Mouse (Mus musculus): ENCODE measurements around the gene Npff. TPM values are rescaled to one million over a fixed set of nuclear protein-coding genes. Genes with fewer than 3 reads are reported as not detected.

The Npff gene
- total and polyA plus RNA-seq, 2 experiments from 2014 or later, result 3.1 to 4.6 TPM

GRCm38 (mm10) chr15:102532106-102532900 is 7.6 kb upstream of the Npff start:
- DNase-seq (ENCODE audit: low spot score), result no peak
- Histone ChIP-seq H3K27me3 (ENCODE audit: insufficient read depth, low read length) (no peaks in the 10 kb centered on the region), H3K36me3 (ENCODE audit: insufficient read depth, low read length) (peaks cover 74% of the 10 kb centered on the region), H3K4me3 (ENCODE audit: low read length) (no peak overlapping the region), H3K4me1 (ENCODE audit: insufficient read depth, low read length) (no peaks in the 10 kb centered on the region), H3K27ac (0 out of 2 replicates have a peak overlapping the region, but pooled peaks have one; percentile 32), H3K4me2 (ENCODE audit: low read depth, low read length) (no peak overlapping the region), H3K9ac (replicated peaks; ENCODE audit: low read length) (no peak overlapping the region), H3K9me3 (ENCODE audit: low read length) (no peaks in the 10 kb centered on the region)
- ATAC-seq, result no peak
- 73% methylated on average over 3 of the region's 3 CpGs for WGBS
- TF ChIP-seq CTCF (IDR thresholded peaks at IDR 0.05; ENCODE audit: low read depth), result no peak

- H3K4me1 ChIP-seq (ENCODE audit: insufficient read depth, low read length), result no peaks in the 10 kb centered on the region
- no peak overlapping the region for H3K9ac ChIP-seq (replicated peaks; ENCODE audit: low read length)
- H3K36me3 ChIP-seq (ENCODE audit: insufficient read depth, low read length), result peaks cover 69% of the 10 kb centered on the region
- H3K27ac ChIP-seq, result no peak overlapping the region
- no peak overlapping the region for H3K4me2 ChIP-seq (ENCODE audit: low read depth, low read length)
- DNase-seq (ENCODE audit: low spot score), result no peak
- 82% methylated on average over 4 of the region's 4 CpGs for WGBS
- H3K9me3 ChIP-seq (ENCODE audit: low read length), result no peaks in the 10 kb centered on the region
- no peak for ATAC-seq
- H3K4me3 ChIP-seq (ENCODE audit: low read length), result no peak overlapping the region
- no peak for TF ChIP-seq CTCF (IDR thresholded peaks at IDR 0.05; ENCODE audit: low read depth)
- H3K27me3 ChIP-seq (ENCODE audit: insufficient read depth, low read length), result no peaks in the 10 kb centered on the region
Measured at GRCm38 (mm10) chr15:102531586-102531985, 6.8 kb upstream of the Npff start.

GRCm38 (mm10) chr15:102530566-102530965 is 5.8 kb upstream of the Npff start:
- Histone ChIP-seq H3K9ac (replicated peaks; ENCODE audit: low read length) (no peak overlapping the region), H3K27ac (no peak overlapping the region), H3K4me3 (ENCODE audit: low read length) (no peak overlapping the region), H3K27me3 (ENCODE audit: insufficient read depth, low read length) (no peaks in the 10 kb centered on the region), H3K9me3 (ENCODE audit: low read length) (no peaks in the 10 kb centered on the region), H3K4me1 (ENCODE audit: insufficient read depth, low read length) (no peaks in the 10 kb centered on the region), H3K36me3 (ENCODE audit: insufficient read depth, low read length) (peaks cover 62% of the 10 kb centered on the region), H3K4me2 (ENCODE audit: low read depth, low read length) (no peak overlapping the region)
- WGBS, result 78% methylated on average over 4 of the region's 4 CpGs
- DNase-seq (ENCODE audit: low spot score) (no peak), ATAC-seq (no peak)
- TF ChIP-seq CTCF (IDR thresholded peaks at IDR 0.05; ENCODE audit: low read depth), result no peak

- Histone ChIP-seq H3K27ac (no peak overlapping the region), H3K27me3 (ENCODE audit: insufficient read depth, low read length) (no peaks in the 10 kb centered on the region), H3K4me3 (ENCODE audit: low read length) (no peak overlapping the region), H3K36me3 (ENCODE audit: insufficient read depth, low read length) (peaks cover 52% of the 10 kb centered on the region), H3K4me2 (ENCODE audit: low read depth, low read length) (no peak overlapping the region), H3K9ac (replicated peaks; ENCODE audit: low read length) (no peak overlapping the region), H3K4me1 (ENCODE audit: insufficient read depth, low read length) (no peaks in the 10 kb centered on the region), H3K9me3 (ENCODE audit: low read length) (no peaks in the 10 kb centered on the region)
- DNase-seq (ENCODE audit: low spot score) (no peak), ATAC-seq (no peak)
- TF ChIP-seq CTCF (IDR thresholded peaks at IDR 0.05; ENCODE audit: low read depth), result no peak
- 96% methylated on average over 1 of the region's 1 CpGs for WGBS
Measured at GRCm38 (mm10) chr15:102528396-102528795, 3.7 kb upstream of the Npff start.

GRCm38 (mm10) chr15:102527936-102528335 is 3.2 kb upstream of the Npff start:
- Histone ChIP-seq H3K4me1 (ENCODE audit: insufficient read depth, low read length) (no peaks in the 10 kb centered on the region), H3K4me2 (ENCODE audit: low read depth, low read length) (no peak overlapping the region), H3K9me3 (ENCODE audit: low read length) (no peaks in the 10 kb centered on the region), H3K4me3 (ENCODE audit: low read length) (no peak overlapping the region), H3K27me3 (ENCODE audit: insufficient read depth, low read length) (no peaks in the 10 kb centered on the region), H3K36me3 (ENCODE audit: insufficient read depth, low read length) (peaks cover 47% of the 10 kb centered on the region), H3K27ac (no peak overlapping the region), H3K9ac (replicated peaks; ENCODE audit: low read length) (no peak overlapping the region)
- peak; percentile 53 for TF ChIP-seq CTCF (IDR thresholded peaks at IDR 0.05; ENCODE audit: low read depth)
- ATAC-seq (no peak), DNase-seq (ENCODE audit: low spot score) (no peak)
- 81% methylated on average over 3 of the region's 3 CpGs for WGBS

GRCm38 (mm10) chr15:102526111-102527002 is 1.6 kb upstream of the Npff start:
- H3K27ac ChIP-seq, result no peak overlapping the region
- whole genome bisulfite sequencing, result 87% methylated on average over 6 of the region's 6 CpGs
- no peak overlapping the region for H3K9ac ChIP-seq (replicated peaks; ENCODE audit: low read length)
- DNase-seq (ENCODE audit: low spot score), result no peak
- peaks cover 39% of the 10 kb centered on the region for H3K36me3 ChIP-seq (ENCODE audit: insufficient read depth, low read length)
- H3K27me3 ChIP-seq (ENCODE audit: insufficient read depth, low read length), result no peaks in the 10 kb centered on the region
- TF ChIP-seq CTCF (IDR thresholded peaks at IDR 0.05; ENCODE audit: low read depth), result no peak
- H3K4me1 ChIP-seq (ENCODE audit: insufficient read depth, low read length), result no peaks in the 10 kb centered on the region
- no peak overlapping the region for H3K4me3 ChIP-seq (ENCODE audit: low read length)
- no peak overlapping the region for H3K4me2 ChIP-seq (ENCODE audit: low read depth, low read length)
- no peak for ATAC-seq
- no peaks in the 10 kb centered on the region for H3K9me3 ChIP-seq (ENCODE audit: low read length)
